ENCODE assay signal across 14 mouse cellular contexts in genomic region chr14:60592339-60592738, GRCm38 (mm10). TPM values are rescaled to one million over a fixed set of nuclear protein-coding genes. Genes with fewer than 3 reads are reported as not detected.
DNase-seq lines count a peak whose midpoint lies in the region; ATAC-seq and TF ChIP-seq lines count a peak whose summit lies in the region.
"Had no signal": no experiment of that assay in that cellular context is flagged by ENCODE, and none has a peak within 500 bp of the region (broad histone marks: within the 10 kb centered on the region; RNA-seq: fewer than 3 reads in every experiment).

No protein-coding gene starts in this region.

- peaks cover 18% of the 10 kb centered on the region for H3K4me1 ChIP-seq in heart, adult 2 months (ENCODE audit: control insufficient read depth, insufficient read depth, low read length)
- peaks cover 38% of the 10 kb centered on the region for H3K4me1 ChIP-seq in kidney, embryonic 16.5 days (ENCODE audit: insufficient read depth, low read length)

- no peak for TF ChIP-seq EP300 in heart, adult 2 months (IDR thresholded peaks at IDR 0.05; ENCODE audit: insufficient read depth, low read depth, low read length)

- no peaks in the 10 kb centered on the region for H3K79me2 ChIP-seq in heart, adult 2 months (replicated peaks; ENCODE audit: control insufficient read depth, insufficient read depth, low read length)

- TF ChIP-seq CTCF in heart, adult 2 months (IDR thresholded peaks at IDR 0.05): no peak

- TF ChIP-seq POLR2A in heart, adult 2 months (IDR thresholded peaks at IDR 0.05; ENCODE audit: insufficient read depth, low read depth, low read length): no peak

- H3K9ac ChIP-seq in heart, adult 2 months (ENCODE audit: low read depth, low read length): peak overlapping the region; percentile 15; the same call in 1 of the 2 replicates
- H3K9ac ChIP-seq in kidney, embryonic 16.5 days (replicated peaks; ENCODE audit: low read length): no peak overlapping the region
- H3K9ac ChIP-seq: intestine, embryonic 15.5 days; neural tube, embryonic 15.5 days had no signal

- DNase-seq in heart, adult 2 months: no peak
- DNase-seq in heart, postnatal 14 days: no peak
- no peak for DNase-seq in kidney, postnatal 10 days
- peak; percentile 10 for DNase-seq in A20 (ENCODE audit: low read depth, low spot score)
- DNase-seq in fibroblast of lung, adult 2 months (ENCODE audit: low read depth): peak; percentile 0
- no peak for DNase-seq in right cerebral cortex, postnatal 25 days
- DNase-seq in gastrocnemius, postnatal 4 days (ENCODE audit: low spot score in 2 of 2): no peak
- DNase-seq: cerebellum, adult 11 months; gastrocnemius, postnatal 36 days; retina, postnatal 1 day had no signal

- no peak overlapping the region for H3K4me2 ChIP-seq in kidney, embryonic 16.5 days (replicated peaks; ENCODE audit: low read depth, low read length)
- H3K4me2 ChIP-seq: neural tube, embryonic 15.5 days had no signal

- intact Hi-C loops in heart, adult 2 months (cut with DNase I): loop anchor here (5.0 kb wide), 2 partner anchors 60 to 175 kb away; partner anchors contain the start of gene C1qtnf9
- intact Hi-C loops in heart, postnatal 14 days (cut with DNase I): loop anchor here (5.0 kb wide), 2 partner anchors 40 to 90 kb away; partner anchors contain the start of gene Spata13

- no peaks in the 10 kb centered on the region; the same call in 1 of the 2 replicates for H3K36me3 ChIP-seq in heart, adult 2 months (ENCODE audit: control insufficient read depth, insufficient read depth, low read length)
- H3K36me3 ChIP-seq in kidney, embryonic 16.5 days (ENCODE audit: insufficient read depth, low read length): no peaks in the 10 kb centered on the region
- H3K36me3 ChIP-seq: intestine, embryonic 15.5 days; neural tube, embryonic 15.5 days had no signal

- no peak overlapping the region for H3K4me3 ChIP-seq in heart, adult 2 months
- no peak overlapping the region for H3K4me3 ChIP-seq in kidney, embryonic 16.5 days (ENCODE audit: low read length)
- H3K4me3 ChIP-seq: erythroblast, embryonic 14.5 days; intestine, embryonic 15.5 days; neural tube, embryonic 15.5 days had no signal

- ATAC-seq in kidney, embryonic 16.5 days (ENCODE audit: low FRiP score, low TSS enrichment): no peak
- ATAC-seq: intestine, embryonic 15.5 days had no signal

- no peaks in the 10 kb centered on the region for H3K9me3 ChIP-seq in kidney, embryonic 16.5 days (ENCODE audit: low read length)
- H3K9me3 ChIP-seq: intestine, embryonic 15.5 days; neural tube, embryonic 15.5 days had no signal

- 48% methylated on average over 5 of the region's 5 CpGs for WGBS in heart, adult 2 months
- 68% methylated on average over 5 of the region's 5 CpGs for WGBS in kidney, embryonic 16.5 days

- H3K27me3 ChIP-seq in heart, adult 2 months (ENCODE audit: control insufficient read depth, insufficient read depth, low read length): no peaks in the 10 kb centered on the region
- no peaks in the 10 kb centered on the region for H3K27me3 ChIP-seq in kidney, embryonic 16.5 days (ENCODE audit: insufficient read depth, low read length)
- H3K27me3 ChIP-seq: intestine, embryonic 15.5 days; neural tube, embryonic 15.5 days had no signal

- H3K27ac ChIP-seq in heart, adult 2 months: peak overlapping the region; percentile 76
- H3K27ac ChIP-seq in kidney, embryonic 16.5 days (ENCODE audit: low read length): peak overlapping the region; percentile 53
- H3K27ac ChIP-seq: intestine, embryonic 15.5 days; neural tube, embryonic 15.5 days had no signal

RNA-seq across cellular contexts. Expression of gene Spata13, which starts 41.5 kb away (rescaled TPM):
- 10 to 100 TPM; 13.1 to 14.7 TPM for total RNA-seq in heart, adult 2 months (2021)
- 9.5 and 14.4 TPM in 2 replicates for polyA plus RNA-seq in heart, adult 2 months (2012; rRNA removed)
- 10 to 100 TPM; 24.4 to 30.0 TPM for total RNA-seq in heart, postnatal 14 days (2021)
- 67.5 and 68.1 TPM in 2 replicates for polyA plus RNA-seq in kidney, embryonic 16.5 days (2015; fragmentation: Nextera tagmentation; extraction: Ambion mirVana)
- total RNA-seq in gastrocnemius, postnatal 4 days (2021): 10 to 100 TPM; 18.9 to 19.6 TPM

Comparison
In these comparisons a context has a peak if more than half of its experiments do, and no peak if none do; other contexts are left out.
1. DNase-seq: peak in A20 (single experiment) and fibroblast of lung, adult 2 months (single experiment); none in heart, adult 2 months (0 of 2), heart, postnatal 14 days (0 of 2), kidney, postnatal 10 days (single experiment), right cerebral cortex, postnatal 25 days (single experiment) and gastrocnemius, postnatal 4 days (0 of 2).